11 mouse cellular contexts compared by ENCODE assay signal in genomic region chr4:106093252-106093651, GRCm38 (mm10).
DNase-seq lines count a peak whose midpoint lies in the region; TF ChIP-seq lines count a peak whose summit lies in the region.
"Had no signal": no experiment of that assay in that cellular context is flagged by ENCODE, and none has a peak within 500 bp of the region (broad histone marks: within the 10 kb centered on the region; RNA-seq: fewer than 3 reads in every experiment).

No protein-coding gene starts in this region.

- no peak overlapping the region for H3K27ac ChIP-seq in MEL (ENCODE audit: control insufficient read depth, low read depth, low read length)
- H3K27ac ChIP-seq: hindbrain, embryonic 12.5 days; midbrain, embryonic 13.5 days had no signal

- no peaks in the 10 kb centered on the region for H3K4me1 ChIP-seq in MEL (ENCODE audit: control insufficient read depth in 1 of 2, insufficient read depth in 2 of 2, low read length in 2 of 2)
- H3K4me1 ChIP-seq: midbrain, embryonic 13.5 days had no signal

- no peak for TF ChIP-seq EP300 in MEL (IDR thresholded peaks at IDR 0.05; ENCODE audit: low read depth in 1 of 2, low read length in 2 of 2)

- H3K79me2 ChIP-seq in MEL (ENCODE audit: control insufficient read depth, insufficient read depth, low read length, poor library complexity), result no peaks in the 10 kb centered on the region

- H3K4me3 ChIP-seq in MEL (ENCODE audit: control insufficient read depth in 1 of 2, insufficient read depth in 1 of 2, low read depth in 2 of 2, low read length in 2 of 2), result no peak overlapping the region
- H3K4me3 ChIP-seq: hindbrain, embryonic 12.5 days; midbrain, embryonic 13.5 days had no signal

- no peaks in the 10 kb centered on the region for H3K36me3 ChIP-seq in MEL (ENCODE audit: control insufficient read depth in 1 of 2, insufficient read depth in 2 of 2, low read length in 2 of 2)
- H3K36me3 ChIP-seq: hindbrain, embryonic 12.5 days; midbrain, embryonic 13.5 days had no signal

- no peaks in the 10 kb centered on the region for H3K9me3 ChIP-seq in MEL (replicated peaks; ENCODE audit: insufficient read depth, low read length)
- H3K9me3 ChIP-seq: hindbrain, embryonic 12.5 days; midbrain, embryonic 13.5 days had no signal

- peak in 1 of 3 experiments; percentile 39; a peak in 3 of 6 replicates for TF ChIP-seq CTCF in MEL (IDR thresholded peaks at IDR 0.05 in 2 of 3, conservative IDR thresholded peaks at IDR 0.05 in 1 of 3; ENCODE audit: control insufficient read depth in 1 of 3, insufficient read depth in 1 of 3, low read depth in 2 of 3, low read length in 3 of 3, poor library complexity in 1 of 3, severe bottlenecking in 1 of 3)

- peak; percentile 19 to 35 for DNase-seq in kidney, adult 8-10 months
- DNase-seq in kidney, adult 11 months, result no peak
- DNase-seq in A20 (ENCODE audit: low read depth, low spot score), result peak; percentile 37
- peak; percentile 19 for DNase-seq in MEL (ENCODE audit: low read depth, low spot score)
- DNase-seq in induced T-regulatory cell, adult 2 months (ENCODE audit: low read depth), result peak; percentile 3
- DNase-seq in right cerebral cortex, postnatal 25 days, result no peak
- no peak for DNase-seq in thymus, postnatal 10 days (ENCODE audit: low spot score in 2 of 2)
- DNase-seq: cerebellum, postnatal 36 days; thymus, postnatal 4 days had no signal

- no peak overlapping the region for H3K9ac ChIP-seq in MEL (ENCODE audit: control insufficient read depth, low read depth, low read length, poor library complexity, severe bottlenecking)
- H3K9ac ChIP-seq: hindbrain, embryonic 12.5 days; midbrain, embryonic 13.5 days had no signal

- H3K27me3 ChIP-seq in MEL (ENCODE audit: control insufficient read depth in 1 of 2, insufficient read depth in 2 of 2, low read length in 2 of 2), result no peaks in the 10 kb centered on the region
- H3K27me3 ChIP-seq: hindbrain, embryonic 12.5 days; midbrain, embryonic 13.5 days had no signal

- no peak for TF ChIP-seq POLR2A in MEL (IDR thresholded peaks at IDR 0.05; ENCODE audit: control insufficient read depth in 1 of 2, insufficient read depth in 1 of 2, low read depth in 1 of 2, low read length in 2 of 2, poor library complexity in 1 of 2)

- TF ChIP-seq RAD21 in MEL (IDR thresholded peaks at IDR 0.05; ENCODE audit: low read depth, low read length), result peak; percentile 38

TF ChIP-seq in MEL, 35 proteins besides CTCF, POLR2A, EP300 and RAD21:
- peak; percentile 34; the same call in 1 of the 2 replicates for TF ChIP-seq SMC3 (IDR thresholded peaks at IDR 0.05; ENCODE audit: low read depth, low read length)
- no peak for TF ChIP-seq GABPA (IDR thresholded peaks at IDR 0.05; ENCODE audit: low read depth, low read length)
- no peak for TF ChIP-seq MYC (IDR thresholded peaks at IDR 0.05; ENCODE audit: low read depth, low read length)

Comparison
In these comparisons a context has a peak if more than half of its experiments do, and no peak if none do; other contexts are left out.
1. DNase-seq: peak in kidney, adult 8-10 months (2 of 2), A20 (single experiment), MEL (single experiment) and induced T-regulatory cell, adult 2 months (single experiment); none in kidney, adult 11 months (single experiment), right cerebral cortex, postnatal 25 days (single experiment) and thymus, postnatal 10 days (0 of 2).